Mouse (Mus musculus): Measurements from ENCODE around the gene Nudt16l1. TPM values are rescaled to one million over a fixed set of nuclear protein-coding genes. Genes with fewer than 3 reads are reported as not detected.

Gene Nudt16l1
- polyA plus RNA-seq, 1 experiment, result 137 TPM

DNA sequence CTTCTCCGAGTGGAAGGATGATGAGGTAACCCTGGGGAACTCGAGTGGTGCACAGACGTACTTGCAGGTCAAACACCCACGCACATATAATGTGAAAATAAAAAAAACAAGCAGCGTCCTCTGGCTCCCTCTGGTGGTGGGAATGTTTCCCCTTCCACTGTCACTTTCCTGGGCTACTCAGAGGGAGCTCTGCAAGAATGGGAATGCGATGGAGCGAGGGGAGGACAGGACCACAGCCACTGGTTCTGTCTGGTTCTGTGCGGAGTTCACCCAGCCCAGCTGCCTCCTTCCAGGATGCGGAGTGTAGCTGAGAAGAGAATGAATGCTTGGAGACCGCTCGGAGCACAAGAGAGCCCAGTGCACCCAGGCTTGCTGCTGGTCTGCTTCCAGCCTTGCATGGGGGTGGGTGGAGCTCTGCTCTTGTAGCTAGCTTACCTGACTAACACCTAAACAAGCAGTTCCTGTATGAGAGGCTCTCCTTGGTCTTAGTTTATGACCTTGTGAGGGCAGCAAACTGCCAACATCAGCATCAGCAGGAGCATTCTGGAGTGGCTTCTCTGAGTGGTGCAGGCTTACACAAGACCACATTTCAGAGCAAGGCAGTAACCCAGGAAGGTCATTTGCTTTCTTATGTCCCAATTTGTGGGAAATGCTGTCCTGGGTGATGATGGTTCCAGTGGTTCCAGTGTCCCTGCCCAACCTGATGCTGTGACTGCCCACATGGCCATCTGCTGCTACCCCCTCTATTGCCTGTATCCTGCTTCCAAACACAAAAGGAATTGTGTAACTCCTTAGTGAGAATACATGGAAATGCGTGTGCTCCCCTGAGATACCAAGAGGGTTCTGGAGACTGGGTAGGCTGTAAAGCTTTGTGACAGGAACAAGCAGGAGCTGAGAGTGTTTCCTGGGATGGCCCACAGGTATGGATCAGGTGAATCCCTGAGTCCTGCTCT is 24.5 kb upstream of the Nudt16l1 start:
- Histone ChIP-seq H3K4me3 (ENCODE audit: insufficient read depth, low read depth, low read length) (no peak overlapping the region), H3K27ac (ENCODE audit: insufficient read depth, low read depth, low read length) (peak overlapping the region; percentile 77), H3K36me3 (ENCODE audit: control insufficient read depth, insufficient read depth, low read length) (peaks cover 3% of the 10 kb centered on the region), H3K4me1 (ENCODE audit: control insufficient read depth, insufficient read depth, low read length) (peaks cover 12% of the 10 kb centered on the region; the same call in 1 of the 2 replicates), H3K27me3 (replicated peaks; ENCODE audit: control insufficient read depth, insufficient read depth, low read length) (no peaks in the 10 kb centered on the region)
- TF ChIP-seq POLR2A (IDR thresholded peaks at IDR 0.05; ENCODE audit: low read depth, low read length) (no peak), CTCF (conservative IDR thresholded peaks at IDR 0.05; ENCODE audit: insufficient read depth, insufficient read length, low read depth, low read length) (peak; percentile 87)
- DNase-seq, result peak; percentile 91
- WGBS, result 23% methylated on average over 12 of the region's 12 CpGs

DNA sequence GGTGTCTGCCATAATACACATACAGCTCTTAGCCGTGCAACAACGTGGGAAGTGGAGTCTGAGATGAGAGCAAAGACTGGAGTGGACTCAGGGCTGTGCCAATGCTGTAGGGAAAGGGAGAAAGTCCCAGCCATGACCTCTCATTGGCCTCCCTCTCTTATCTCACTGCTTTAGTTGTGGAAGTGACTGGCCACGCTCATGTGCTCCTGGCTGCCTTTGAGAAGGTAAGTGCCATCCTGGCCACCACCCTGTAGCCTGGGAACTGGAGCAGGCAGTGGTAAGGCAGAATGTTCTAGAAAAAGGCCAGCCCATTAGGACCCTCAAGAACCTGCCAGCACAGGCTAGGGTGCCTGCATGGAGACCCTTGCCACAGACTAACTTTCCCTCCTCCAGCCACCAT is 22.6 kb upstream of the Nudt16l1 start:
- TF ChIP-seq POLR2A (IDR thresholded peaks at IDR 0.05; ENCODE audit: low read depth, low read length), result no peak
- no peak overlapping the region for H3K27ac ChIP-seq (ENCODE audit: insufficient read depth, low read depth, low read length)
- no peak overlapping the region for H3K4me3 ChIP-seq (ENCODE audit: insufficient read depth, low read depth, low read length)
- DNase-seq, result no peak
- H3K27me3 ChIP-seq (replicated peaks; ENCODE audit: control insufficient read depth, insufficient read depth, low read length), result no peaks in the 10 kb centered on the region
- H3K36me3 ChIP-seq (ENCODE audit: control insufficient read depth, insufficient read depth, low read length), result peaks cover 5% of the 10 kb centered on the region; the same call in 1 of the 2 replicates
- peaks cover 12% of the 10 kb centered on the region; the same call in 1 of the 2 replicates for H3K4me1 ChIP-seq (ENCODE audit: control insufficient read depth, insufficient read depth, low read length)
- 86% methylated on average over 3 of the region's 3 CpGs for WGBS

DNA sequence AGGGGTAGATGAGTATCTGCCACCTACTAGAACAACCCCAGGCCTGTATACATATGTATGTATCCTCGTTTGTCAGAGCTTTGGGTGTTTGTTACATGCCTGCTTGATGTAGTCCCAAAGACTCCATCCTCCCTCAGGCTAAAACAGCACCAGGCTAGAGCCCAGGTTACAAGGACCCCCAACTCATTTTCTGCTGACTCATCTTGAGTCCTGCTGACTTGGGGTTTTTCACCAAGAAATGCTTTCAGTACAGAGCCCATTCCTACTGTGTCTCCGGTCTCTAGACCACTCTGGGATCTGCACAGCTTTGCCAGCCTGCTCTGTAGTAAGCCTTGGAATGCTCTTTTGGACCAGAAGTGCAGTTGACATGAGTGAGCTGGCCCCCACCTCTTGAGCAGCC is 22.0 kb upstream of the Nudt16l1 start:
- Histone ChIP-seq H3K4me1 (ENCODE audit: control insufficient read depth, insufficient read depth, low read length) (peaks cover 12% of the 10 kb centered on the region; the same call in 1 of the 2 replicates), H3K27me3 (replicated peaks; ENCODE audit: control insufficient read depth, insufficient read depth, low read length) (no peaks in the 10 kb centered on the region), H3K4me3 (ENCODE audit: insufficient read depth, low read depth, low read length) (no peak overlapping the region), H3K36me3 (ENCODE audit: control insufficient read depth, insufficient read depth, low read length) (peaks cover 5% of the 10 kb centered on the region; the same call in 1 of the 2 replicates), H3K27ac (ENCODE audit: insufficient read depth, low read depth, low read length) (no peak overlapping the region)
- DNase-seq, result no peak
- TF ChIP-seq CTCF (conservative IDR thresholded peaks at IDR 0.05; ENCODE audit: insufficient read depth, insufficient read length, low read depth, low read length), result no peak
- no peak for TF ChIP-seq POLR2A (IDR thresholded peaks at IDR 0.05; ENCODE audit: low read depth, low read length)
- 91% methylated on average over 2 of the region's 2 CpGs for WGBS

DNA sequence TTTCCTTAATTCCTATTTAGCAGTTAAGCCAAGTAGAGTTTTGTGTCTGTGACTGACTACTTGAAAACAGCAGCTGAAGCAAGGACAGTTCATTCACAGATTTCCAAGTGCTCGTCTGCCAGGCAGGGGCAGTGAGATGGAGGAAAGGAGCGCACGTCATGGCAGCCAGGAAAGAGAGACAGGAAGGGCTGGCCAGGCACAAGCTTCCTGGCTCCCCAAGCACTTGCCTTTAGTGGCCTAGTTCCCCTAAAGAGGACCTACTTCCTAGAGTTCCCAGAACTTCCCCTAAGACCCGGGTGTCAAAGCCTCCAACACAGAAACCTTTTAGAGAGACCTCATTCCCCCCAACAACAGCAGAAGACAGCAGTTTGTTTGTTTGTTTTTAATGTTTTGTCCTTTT is 18.0 kb upstream of the Nudt16l1 start:
- no peak for DNase-seq
- H3K27me3 ChIP-seq (replicated peaks; ENCODE audit: control insufficient read depth, insufficient read depth, low read length), result no peaks in the 10 kb centered on the region
- peak overlapping the region; percentile 54; the same call in 1 of the 2 replicates for H3K27ac ChIP-seq (ENCODE audit: insufficient read depth, low read depth, low read length)
- TF ChIP-seq POLR2A (IDR thresholded peaks at IDR 0.05; ENCODE audit: low read depth, low read length) (no peak), CTCF (conservative IDR thresholded peaks at IDR 0.05; ENCODE audit: insufficient read depth, insufficient read length, low read depth, low read length) (no peak)
- 66% methylated on average over 4 of the region's 4 CpGs for WGBS
- no peak overlapping the region for H3K4me3 ChIP-seq (ENCODE audit: insufficient read depth, low read depth, low read length)
- no peaks in the 10 kb centered on the region for H3K4me1 ChIP-seq (ENCODE audit: control insufficient read depth, insufficient read depth, low read length)
- peaks cover 6% of the 10 kb centered on the region; the same call in 1 of the 2 replicates for H3K36me3 ChIP-seq (ENCODE audit: control insufficient read depth, insufficient read depth, low read length)

DNA sequence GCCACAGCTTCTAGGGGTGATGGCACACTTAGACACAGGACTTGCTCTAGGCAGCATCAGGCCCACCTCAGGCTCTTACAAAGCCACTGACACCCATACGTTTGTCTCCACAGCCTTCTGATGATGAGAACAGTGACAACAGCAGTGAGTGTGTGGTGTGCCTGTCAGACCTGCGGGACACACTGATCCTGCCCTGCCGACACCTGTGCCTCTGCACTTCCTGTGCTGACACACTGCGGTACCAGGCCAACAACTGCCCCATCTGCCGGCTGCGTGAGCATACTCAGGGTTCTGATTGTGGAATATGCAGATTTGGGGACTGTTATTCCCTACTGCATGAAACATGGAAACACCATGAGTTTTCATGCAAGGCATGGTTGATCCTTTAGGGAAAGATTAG is 16.1 kb upstream of the Nudt16l1 start:
- Histone ChIP-seq H3K27me3 (replicated peaks; ENCODE audit: control insufficient read depth, insufficient read depth, low read length) (no peaks in the 10 kb centered on the region), H3K4me1 (ENCODE audit: control insufficient read depth, insufficient read depth, low read length) (no peaks in the 10 kb centered on the region; the same call in 1 of the 2 replicates), H3K4me3 (ENCODE audit: insufficient read depth, low read depth, low read length) (no peak overlapping the region), H3K27ac (ENCODE audit: insufficient read depth, low read depth, low read length) (no peak overlapping the region), H3K36me3 (ENCODE audit: control insufficient read depth, insufficient read depth, low read length) (peaks cover 4% of the 10 kb centered on the region; the same call in 1 of the 2 replicates)
- TF ChIP-seq CTCF (conservative IDR thresholded peaks at IDR 0.05; ENCODE audit: insufficient read depth, insufficient read length, low read depth, low read length), result no peak
- no peak for TF ChIP-seq POLR2A (IDR thresholded peaks at IDR 0.05; ENCODE audit: low read depth, low read length)
- DNase-seq, result no peak
- WGBS, result 84% methylated on average over 6 of the region's 6 CpGs

DNA sequence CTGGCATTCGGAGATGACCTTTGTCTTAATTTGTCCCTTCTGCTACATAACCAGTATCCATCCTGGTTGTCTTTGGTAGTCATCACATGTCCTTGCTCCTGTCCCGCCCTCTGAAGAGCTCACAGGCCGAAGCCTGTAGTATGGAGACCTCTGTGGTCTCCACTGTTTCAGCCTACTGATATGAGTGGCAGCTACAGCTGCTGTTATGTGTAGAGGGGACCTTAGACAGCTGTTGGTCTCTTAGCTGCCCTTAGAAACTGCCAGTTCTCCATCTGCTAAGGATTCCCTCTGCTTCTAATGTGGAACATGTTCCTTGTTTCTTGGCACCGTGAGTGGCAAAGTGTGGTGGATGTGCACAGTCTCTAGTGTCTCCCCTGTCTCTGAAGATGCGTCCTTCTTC is 14.6 kb upstream of the Nudt16l1 start:
- Histone ChIP-seq H3K36me3 (ENCODE audit: control insufficient read depth, insufficient read depth, low read length) (peaks cover 4% of the 10 kb centered on the region; the same call in 1 of the 2 replicates), H3K27me3 (replicated peaks; ENCODE audit: control insufficient read depth, insufficient read depth, low read length) (no peaks in the 10 kb centered on the region), H3K4me3 (ENCODE audit: insufficient read depth, low read depth, low read length) (no peak overlapping the region), H3K4me1 (ENCODE audit: control insufficient read depth, insufficient read depth, low read length) (peaks cover 4% of the 10 kb centered on the region; the same call in 1 of the 2 replicates), H3K27ac (ENCODE audit: insufficient read depth, low read depth, low read length) (no peak overlapping the region)
- WGBS, result 90% methylated on average over 5 of the region's 5 CpGs
- no peak for DNase-seq
- TF ChIP-seq POLR2A (IDR thresholded peaks at IDR 0.05; ENCODE audit: low read depth, low read length) (no peak), CTCF (conservative IDR thresholded peaks at IDR 0.05; ENCODE audit: insufficient read depth, insufficient read length, low read depth, low read length) (no peak)

DNA sequence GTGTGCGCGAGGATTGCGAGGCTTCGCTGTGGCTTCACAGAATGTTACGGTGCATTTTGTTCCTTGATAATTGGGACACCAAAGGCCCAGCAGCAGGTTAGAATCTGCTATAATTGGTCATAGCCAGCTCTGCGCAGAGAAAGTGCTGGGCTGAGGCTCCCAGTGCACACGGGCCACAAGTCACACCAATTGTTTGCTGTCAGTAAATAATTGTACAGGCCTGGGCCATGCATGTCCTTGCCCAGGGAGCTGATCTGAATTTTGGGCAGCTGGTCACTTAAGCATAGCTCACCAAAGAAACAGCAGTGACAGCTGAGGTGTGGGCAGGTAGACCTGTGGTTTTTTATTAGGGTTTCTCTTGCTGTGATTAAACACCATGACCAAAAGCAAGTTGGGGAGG is 10.6 kb upstream of the Nudt16l1 start:
- WGBS, result 64% methylated on average over 7 of the region's 7 CpGs

More for the DNA sequence above, 10.6 kb upstream of the Nudt16l1 start:
- Histone ChIP-seq H3K4me1 (ENCODE audit: control insufficient read depth, insufficient read depth, low read length) (peaks cover 10% of the 10 kb centered on the region; the same call in 1 of the 2 replicates), H3K27ac (ENCODE audit: insufficient read depth, low read depth, low read length) (no peak overlapping the region), H3K4me3 (ENCODE audit: insufficient read depth, low read depth, low read length) (no peak overlapping the region), H3K36me3 (ENCODE audit: control insufficient read depth, insufficient read depth, low read length) (peaks cover 1% of the 10 kb centered on the region; the same call in 1 of the 2 replicates), H3K27me3 (replicated peaks; ENCODE audit: control insufficient read depth, insufficient read depth, low read length) (no peaks in the 10 kb centered on the region)
- DNase-seq, result no peak
- no peak for TF ChIP-seq POLR2A (IDR thresholded peaks at IDR 0.05; ENCODE audit: low read depth, low read length)
- TF ChIP-seq CTCF (conservative IDR thresholded peaks at IDR 0.05; ENCODE audit: insufficient read depth, insufficient read length, low read depth, low read length), result no peak

Measured in kidney, adult 2 months (tissue).